In genomic region chr3:16043315-16043714, GRCm38 (mm10) we compare ENCODE assay signal across 9 mouse cellular contexts. TPM values are rescaled to one million over a fixed set of nuclear protein-coding genes. Genes with fewer than 3 reads are reported as not detected.
A peak's percentile ranks its signal among the peaks of the same experiment; 100 is the strongest.
DNase-seq lines count a peak whose midpoint lies in the region; ATAC-seq lines count a peak whose summit lies in the region.
"Had no signal": no experiment of that assay in that cellular context is flagged by ENCODE, and none has a peak within 500 bp of the region (broad histone marks: within the 10 kb centered on the region; RNA-seq: fewer than 3 reads in every experiment).

No protein-coding gene starts in this region.

- peak; percentile 49 for DNase-seq in layer of hippocampus, adult 11-12 months (ENCODE audit: low spot score)
- DNase-seq in layer of hippocampus, postnatal 36 days: no peak
- peak; percentile 59 for DNase-seq in NIH3T3 (ENCODE audit: low read depth)
- peak; percentile 68 for DNase-seq in embryo, embryonic 10.5 days (ENCODE audit: low spot score)
- peak; percentile 16 for DNase-seq in hindlimb bud, embryonic 11.5 days (ENCODE audit: extremely low spot score, low read depth, low spot score)
- DNase-seq in splenic B cell, adult 2 months (ENCODE audit: low read depth, low spot score): peak; percentile 38

- ATAC-seq in megakaryocyte, adult 5-6 weeks (ENCODE audit: poor library complexity, severe bottlenecking): peak; percentile 97
- ATAC-seq in activated CD4-positive, CD25-positive, alpha-beta regulatory T cell, adult 4 months: no peak

- H3K27me3 ChIP-seq in splenic B cell, adult 2 months (ENCODE audit: control insufficient read depth, insufficient read depth, low read length, poor library complexity, severe bottlenecking): no peaks in the 10 kb centered on the region
- H3K27me3 ChIP-seq: limb, embryonic 15.5 days had no signal

- no peaks in the 10 kb centered on the region for H3K36me3 ChIP-seq in splenic B cell, adult 2 months (ENCODE audit: control insufficient read depth, insufficient read depth, low read length, poor library complexity, severe bottlenecking)
- H3K36me3 ChIP-seq: limb, embryonic 15.5 days had no signal

RNA-seq across cellular contexts. Expression of gene Gm5150, which starts 37.1 kb away (rescaled TPM):
- total RNA-seq in layer of hippocampus, postnatal 36 days (2021): not detected
- 30.3 and 43.3 TPM in 2 replicates for total RNA-seq in megakaryocyte, adult 5-6 weeks (2015)
- 24.4 and 24.6 TPM in 2 replicates for total RNA-seq in megakaryocyte, adult 5-6 weeks (2017)
- polyA plus RNA-seq in activated CD4-positive, CD25-positive, alpha-beta regulatory T cell, adult 4 months (2017; shearing (Covaris generic)): not detected
- polyA plus RNA-seq: limb, embryonic 15.5 days had no signal

Comparison
In these comparisons a context has a peak if more than half of its experiments do, and no peak if none do; other contexts are left out.
1. DNase-seq: peak in layer of hippocampus, adult 11-12 months (single experiment), NIH3T3 (single experiment), embryo, embryonic 10.5 days (single experiment), hindlimb bud, embryonic 11.5 days (single experiment) and splenic B cell, adult 2 months (single experiment); none in layer of hippocampus, postnatal 36 days (0 of 2).
2. RNA of gene Gm5150, which starts 37.1 kb away (total RNA-seq): 24.4 to 43.3 TPM in megakaryocyte, adult 5-6 weeks; not detected in layer of hippocampus, postnatal 36 days; every median in the first group is over 10 times any median in the second.